Mouse (Mus musculus) midbrain, embryonic 12.5 days (tissue): ENCODE data around the gene Slc35b2. TPM values are rescaled to one million over a fixed set of nuclear protein-coding genes. Genes with fewer than 3 reads are reported as not detected.

Experiments
- ATAC-seq: fragments of 200-750 bp; cut with Nextera tagmentation; 2 replicates; pipeline ENCODE4 v1.8.0; 2017; ENCODE audit warnings: low read depth, moderate TSS enrichment, moderate library complexity; ENCODE audit not compliant: low FRiP score
- H3K27ac ChIP-seq: fragments of 300-500 bp; sonication (generic); replicated peaks from 2 replicates; pipeline ENCODE4 v1.5.1; 2016; ENCODE audit warnings: mild to moderate bottlenecking
- H3K27me3 ChIP-seq: fragments of 300-500 bp; sonication (generic); 2 replicates; pipeline ENCODE4 v1.6.1; 2016; ENCODE audit warnings: mild to moderate bottlenecking
- H3K36me3 ChIP-seq: fragments of 300-500 bp; sonication (generic); 2 replicates; pipeline ENCODE4 v1.6.1; 2016
- H3K4me1 ChIP-seq: fragments of 300-500 bp; sonication (generic); 2 replicates; pipeline ENCODE4 v1.6.1; 2016
- H3K4me2 ChIP-seq: fragments of 300-500 bp; sonication (generic); replicated peaks from 2 replicates; pipeline ENCODE4 v1.6.1; 2016; ENCODE audit warnings: mild to moderate bottlenecking, moderate library complexity
- H3K4me3 ChIP-seq: fragments of 300-500 bp; sonication (generic); 2 replicates; pipeline ENCODE4 v1.5.1; 2016; ENCODE audit warnings: mild to moderate bottlenecking
- H3K9ac ChIP-seq: fragments of 300-500 bp; sonication (generic); replicated peaks from 2 replicates; pipeline ENCODE4 v1.6.1; 2016; ENCODE audit warnings: mild to moderate bottlenecking, moderate library complexity
- H3K9me3 ChIP-seq: fragments of 300-500 bp; sonication (generic); 2 replicates; pipeline ENCODE4 v1.6.1; 2016; ENCODE audit warnings: mild to moderate bottlenecking
- WGBS: fragments of 180-500 bp; shearing (Covaris S2); methylation state at CpG from one replicate; pipeline ENCODE4 v1.1.7; 2016; 5-methylcytosine and 5-hydroxymethylcytosine counted together
- polyA plus RNA-seq: library from polyadenylated mRNA; unstranded; fragments of >200 nt; fragmentation: Nextera tagmentation; extraction: Ambion mirVana; gene quantifications from 2 replicates; pipeline ENCODE4 v1.2.1, GENCODE M21; 2016

Slc35b2 gene
- polyA plus RNA-seq, 1 experiment from 2014 or later = 102 TPM

- peaks cover 67% of the 10 kb centered on the region for H3K27me3 ChIP-seq
- peak overlapping the region; percentile 87; the same call in 1 of the 2 replicates for H3K4me3 ChIP-seq
- 72% methylated on average over 5 of the region's 5 CpGs for WGBS
- H3K4me1 ChIP-seq = peaks cover 63% of the 10 kb centered on the region
- H3K9ac ChIP-seq = no peak overlapping the region
- no peak overlapping the region for H3K27ac ChIP-seq
- H3K4me2 ChIP-seq = peak overlapping the region; percentile 70
- no peak for ATAC-seq
- peaks cover 18% of the 10 kb centered on the region for H3K36me3 ChIP-seq
- no peaks in the 10 kb centered on the region for H3K9me3 ChIP-seq
These were observed 16.0 kb upstream of the Slc35b2 start for GRCm38 (mm10) chr17:45547461-45548190.

GRCm38 (mm10) chr17:45548541-45549512 lies 14.8 kb upstream of the Slc35b2 start:
- H3K36me3 ChIP-seq = peaks cover 18% of the 10 kb centered on the region
- H3K4me1 ChIP-seq = peaks cover 60% of the 10 kb centered on the region
- H3K27me3 ChIP-seq = peaks cover 62% of the 10 kb centered on the region
- peak overlapping the region; percentile 93 for H3K27ac ChIP-seq
- peak overlapping the region; percentile 70 for H3K4me2 ChIP-seq
- peak overlapping the region; percentile 87 for H3K4me3 ChIP-seq
- WGBS = 2% methylated on average over 44 of the region's 68 CpGs
- peak overlapping the region; percentile 96 for H3K9ac ChIP-seq
- peak; percentile 64 for ATAC-seq
- H3K9me3 ChIP-seq = no peaks in the 10 kb centered on the region

GRCm38 (mm10) chr17:45549617-45550181 lies 14.0 kb upstream of the Slc35b2 start, which contains the start of gene Tmem151b:
TSS of gene Tmem151b (minus strand) at chr17:45549677.
- Histone ChIP-seq H3K9me3 (no peaks in the 10 kb centered on the region), H3K27me3 (peaks cover 61% of the 10 kb centered on the region), H3K4me1 (peaks cover 52% of the 10 kb centered on the region), H3K36me3 (peaks cover 14% of the 10 kb centered on the region), H3K4me3 (peak within 1 kb of the TSS; percentile 87), H3K4me2 (peak within 1 kb of the TSS; percentile 70), H3K9ac (peak within 1 kb of the TSS; percentile 96), H3K27ac (peak within 1 kb of the TSS; percentile 93)
- peak; percentile 35 for ATAC-seq
- WGBS = under 1% methylated on average over 12 of the region's 29 CpGs

GRCm38 (mm10) chr17:45550253-45550652 lies 13.4 kb upstream of the Slc35b2 start:
- peaks cover 46% of the 10 kb centered on the region for H3K4me1 ChIP-seq
- peak overlapping the region; percentile 93; the same call in 1 of the 2 replicates for H3K27ac ChIP-seq
- peak overlapping the region; percentile 70 for H3K4me2 ChIP-seq
- no peak for ATAC-seq
- H3K9ac ChIP-seq = peak overlapping the region; percentile 96
- H3K36me3 ChIP-seq = peaks cover 8% of the 10 kb centered on the region
- no peaks in the 10 kb centered on the region for H3K9me3 ChIP-seq
- peaks cover 56% of the 10 kb centered on the region for H3K27me3 ChIP-seq
- WGBS = 27% methylated on average over 5 of the region's 5 CpGs
- peak overlapping the region; percentile 87 for H3K4me3 ChIP-seq

- Histone ChIP-seq H3K4me1 (peaks cover 45% of the 10 kb centered on the region), H3K27me3 (peaks cover 51% of the 10 kb centered on the region)
These were observed 12.4 kb upstream of the Slc35b2 start for GRCm38 (mm10) chr17:45551249-45551796.

GRCm38 (mm10) chr17:45551816-45552451 lies 11.7 kb upstream of the Slc35b2 start:
- Histone ChIP-seq H3K4me1 (peaks cover 46% of the 10 kb centered on the region), H3K9me3 (no peaks in the 10 kb centered on the region), H3K27me3 (peaks cover 51% of the 10 kb centered on the region), H3K27ac (no peak overlapping the region), H3K4me2 (no peak overlapping the region; the same call in 1 of the 2 replicates), H3K9ac (no peak overlapping the region), H3K36me3 (0 out of 2 replicates have a peak, but pooled peaks cover 2% of the 10 kb centered on the region), H3K4me3 (no peak overlapping the region)
- no peak for ATAC-seq
- 4% methylated on average over 8 of the region's 8 CpGs for WGBS

More at GRCm38 (mm10) chr17:45551249-45551796, 12.4 kb upstream of the Slc35b2 start:
- 43% methylated on average over 7 of the region's 7 CpGs for WGBS
- Histone ChIP-seq H3K27ac (peak overlapping the region; percentile 60), H3K36me3 (peaks cover 8% of the 10 kb centered on the region), H3K4me2 (no peak overlapping the region), H3K9me3 (no peaks in the 10 kb centered on the region), H3K9ac (no peak overlapping the region), H3K4me3 (no peak overlapping the region)
- ATAC-seq = no peak

GRCm38 (mm10) chr17:45553065-45553464 lies 10.6 kb upstream of the Slc35b2 start:
- WGBS = 83% methylated on average over 3 of the region's 3 CpGs
- Histone ChIP-seq H3K27ac (no peak overlapping the region), H3K36me3 (no peaks in the 10 kb centered on the region), H3K4me1 (peaks cover 48% of the 10 kb centered on the region), H3K4me2 (no peak overlapping the region), H3K27me3 (peaks cover 46% of the 10 kb centered on the region), H3K9ac (no peak overlapping the region), H3K9me3 (no peaks in the 10 kb centered on the region), H3K4me3 (no peak overlapping the region)
- no peak for ATAC-seq

- H3K4me2 ChIP-seq = no peak overlapping the region
- H3K27ac ChIP-seq = no peak overlapping the region
- no peak for ATAC-seq
- no peaks in the 10 kb centered on the region for H3K36me3 ChIP-seq
- H3K27me3 ChIP-seq = peaks cover 49% of the 10 kb centered on the region
- no peaks in the 10 kb centered on the region for H3K9me3 ChIP-seq
- no peak overlapping the region for H3K4me3 ChIP-seq
- H3K9ac ChIP-seq = no peak overlapping the region
- 56% methylated on average over 1 of the region's 1 CpGs for WGBS
- H3K4me1 ChIP-seq = peaks cover 46% of the 10 kb centered on the region
These were observed 9.3 kb upstream of the Slc35b2 start for GRCm38 (mm10) chr17:45554420-45554819.

- under 1% methylated on average over 45 of the region's 45 CpGs for WGBS
- peak; percentile 76 for ATAC-seq
- H3K9me3 ChIP-seq = no peaks in the 10 kb centered on the region
- no peaks in the 10 kb centered on the region for H3K36me3 ChIP-seq
- H3K27ac ChIP-seq = no peak within 1 kb of the TSS
- peak within 1 kb of the TSS; percentile 73 for H3K9ac ChIP-seq
- H3K4me3 ChIP-seq = peak within 1 kb of the TSS; percentile 57
- peaks cover 49% of the 10 kb centered on the region for H3K27me3 ChIP-seq
- peak within 1 kb of the TSS; percentile 95 for H3K4me2 ChIP-seq
- H3K4me1 ChIP-seq = peaks cover 36% of the 10 kb centered on the region
These were observed 8.1 kb upstream of the Slc35b2 start, which contains the start of gene Nfkbie for GRCm38 (mm10) chr17:45555452-45556106. TSS of gene Nfkbie (plus strand) at chr17:45555703.

GRCm38 (mm10) chr17:45556107-45556489 lies 7.6 kb upstream of the Slc35b2 start:
- WGBS = 1% methylated on average over 14 of the region's 14 CpGs

More at GRCm38 (mm10) chr17:45556107-45556489, 7.6 kb upstream of the Slc35b2 start:
- no peak for ATAC-seq
- Histone ChIP-seq H3K4me2 (peak overlapping the region; percentile 95), H3K36me3 (no peaks in the 10 kb centered on the region), H3K4me1 (peaks cover 33% of the 10 kb centered on the region), H3K27ac (no peak overlapping the region), H3K9ac (peak overlapping the region; percentile 73), H3K4me3 (peak overlapping the region; percentile 57), H3K9me3 (no peaks in the 10 kb centered on the region), H3K27me3 (peaks cover 46% of the 10 kb centered on the region)
